Mouse (Mus musculus): ENCODE measurements around the gene Rbm26.

DNA sequence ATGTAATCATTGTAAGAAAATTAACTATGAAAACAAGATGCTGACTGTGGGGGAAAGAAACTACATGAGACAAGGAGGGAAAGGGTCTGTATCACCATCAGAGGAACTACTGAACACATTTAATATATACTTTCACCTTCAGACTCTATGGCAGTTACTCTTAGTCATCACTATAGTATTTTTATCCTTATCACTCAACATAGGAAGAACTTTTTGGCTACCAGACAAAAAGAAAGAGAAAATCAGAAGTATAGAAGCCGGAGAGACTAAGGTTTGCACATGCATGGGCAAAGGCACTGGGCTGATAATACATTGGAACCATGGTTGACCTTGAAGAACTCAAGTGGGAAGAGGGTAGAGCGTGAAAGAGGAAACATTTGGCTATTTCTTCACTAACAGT, 70.9 kb downstream of the Rbm26 start:
- TF ChIP-seq CTCF (IDR thresholded peaks at IDR 0.05; ENCODE audit: low read depth) (no peak), EP300 (IDR thresholded peaks at IDR 0.05; ENCODE audit: low read depth) (no peak)

All from liver, postnatal 0 days (tissue).